Mouse (Mus musculus): ENCODE measurements at regions not wholly inside any gene's neighbourhood (a gene's known extent, or its start where the extent isn't known, plus 50 kb on each side); places are given as distances from the start of the nearest gene placed in this dataset.

GRCm38 (mm10) chr16:73835715-73836440 lies 575.7 kb downstream of the Robo2 start:
- CTCF ChIA-PET, result no interaction called here

- CTCF ChIA-PET, result no interaction called here
Observed at GRCm38 (mm10) chr16:73821387-73822338, 590.0 kb downstream of the Robo2 start.

- CTCF ChIA-PET, result no interaction called here
Observed at GRCm38 (mm10) chr16:73804572-73804971, 607.1 kb downstream of the Robo2 start.

- CTCF ChIA-PET, result no interaction called here
Observed at GRCm38 (mm10) chr16:73796528-73797171, 615.0 kb downstream of the Robo2 start.

- CTCF ChIA-PET, result no interaction called here
Observed at GRCm38 (mm10) chr16:73785074-73785438, 626.6 kb downstream of the Robo2 start.

GRCm38 (mm10) chr16:73784296-73785073 lies 627.1 kb downstream of the Robo2 start:
- CTCF ChIA-PET, result no interaction called here

GRCm38 (mm10) chr16:73772454-73772853 lies 639.2 kb downstream of the Robo2 start:
- CTCF ChIA-PET, result no interaction called here

GRCm38 (mm10) chr16:73770440-73770856 lies 641.2 kb downstream of the Robo2 start:
- CTCF ChIA-PET, result no interaction called here

- CTCF ChIA-PET, result no interaction called here
Observed at GRCm38 (mm10) chr16:73769729-73770128, 641.9 kb downstream of the Robo2 start.

GRCm38 (mm10) chr16:73768706-73769105 lies 642.9 kb downstream of the Robo2 start:
- CTCF ChIA-PET, result no interaction called here

GRCm38 (mm10) chr16:73765184-73765583 lies 646.4 kb downstream of the Robo2 start:
- CTCF ChIA-PET, result no interaction called here

- CTCF ChIA-PET, result no interaction called here
Observed at GRCm38 (mm10) chr16:73760921-73761320, 650.7 kb downstream of the Robo2 start.

GRCm38 (mm10) chr16:73758872-73759271 lies 652.8 kb downstream of the Robo2 start:
- CTCF ChIA-PET, result no interaction called here

GRCm38 (mm10) chr16:73754302-73754701 lies 657.3 kb downstream of the Robo2 start:
- CTCF ChIA-PET, result no interaction called here

- CTCF ChIA-PET, result no interaction called here
Observed at GRCm38 (mm10) chr16:73728297-73728696, 683.3 kb downstream of the Robo2 start.

GRCm38 (mm10) chr16:73719691-73720090 lies 691.9 kb downstream of the Robo2 start:
- CTCF ChIA-PET, result no interaction called here

- CTCF ChIA-PET, result no interaction called here
Observed at GRCm38 (mm10) chr16:73716301-73716700, 695.3 kb downstream of the Robo2 start.

- CTCF ChIA-PET, result no interaction called here
Observed at GRCm38 (mm10) chr16:73707051-73707450, 704.6 kb downstream of the Robo2 start.

GRCm38 (mm10) chr16:73689274-73689673 lies 722.4 kb downstream of the Robo2 start:
- CTCF ChIA-PET, result no interaction called here

GRCm38 (mm10) chr16:73679804-73680203 lies 731.8 kb downstream of the Robo2 start:
- CTCF ChIA-PET, result no interaction called here

- CTCF ChIA-PET, result no interaction called here
Observed at GRCm38 (mm10) chr16:73670516-73670915, 741.1 kb downstream of the Robo2 start.
